Mouse (Mus musculus) midbrain, postnatal 0 days (tissue): ENCODE measurements around the gene Foxn4. TPM values are rescaled to one million over a fixed set of nuclear protein-coding genes. Genes with fewer than 3 reads are reported as not detected.

Experiments used
- ATAC-seq: fragments of 200-750 bp; cut with Nextera tagmentation; 2 replicates; pipeline ENCODE4 v1.8.0; 2017; ENCODE audit warnings: moderate number of reproducible peaks, mild to moderate bottlenecking, moderate TSS enrichment, moderate library complexity; ENCODE audit not compliant: low FRiP score
- DNase-seq: peaks from one replicate; pipeline ENCODE4 v3.0.0-alpha.2; 2015; ENCODE audit warnings: low spot score
- H3K27ac ChIP-seq: fragments of 300-500 bp; sonication (generic); 2 replicates; pipeline ENCODE4 v1.5.1; 2014; ENCODE audit warnings: low read depth, mild to moderate bottlenecking, low read length, mixed read lengths
- H3K27me3 ChIP-seq: fragments of 300-500 bp; sonication (generic); 2 replicates; pipeline ENCODE4 v1.6.1; 2014; ENCODE audit warnings: low read length, control low read depth, mixed read lengths; ENCODE audit not compliant: insufficient read depth
- H3K36me3 ChIP-seq: fragments of 300-500 bp; sonication (generic); 2 replicates; pipeline ENCODE4 v1.6.1; 2014; ENCODE audit warnings: low read length, control low read depth, mixed read lengths; ENCODE audit not compliant: insufficient read depth
- H3K4me1 ChIP-seq: fragments of 300-500 bp; sonication (generic); 2 replicates; pipeline ENCODE4 v1.6.1; 2014; ENCODE audit warnings: mild to moderate bottlenecking, control low read depth, antibody characterized with exemption, low read length, mixed read lengths; ENCODE audit not compliant: insufficient read depth
- H3K4me2 ChIP-seq: fragments of 300-500 bp; sonication (generic); 2 replicates; pipeline ENCODE4 v1.6.1; 2014; ENCODE audit warnings: low read depth, mild to moderate bottlenecking, low read length, mixed read lengths; ENCODE audit not compliant: poor library complexity, severe bottlenecking
- H3K4me3 ChIP-seq: fragments of 300-500 bp; sonication (generic); 2 replicates; pipeline ENCODE4 v1.5.1; 2014; ENCODE audit warnings: low read depth, mild to moderate bottlenecking, low read length, moderate library complexity
- H3K9ac ChIP-seq: fragments of 300-500 bp; sonication (generic); replicated peaks from 2 replicates; pipeline ENCODE4 v1.6.1; 2014; ENCODE audit warnings: mild to moderate bottlenecking, low read length, moderate library complexity, mixed read lengths; ENCODE audit not compliant: poor library complexity, severe bottlenecking
- H3K9me3 ChIP-seq: fragments of 300-500 bp; sonication (generic); 2 replicates; pipeline ENCODE4 v1.6.1; 2016; ENCODE audit warnings: low read length, control low read depth
- CTCF ChIP-seq: IDR thresholded peaks from 2 replicates; pipeline ENCODE4 v1.5.1; 2016; ENCODE audit warnings: antibody characterized with exemption, mild to moderate bottlenecking
- WGBS: fragments of 180-500 bp; shearing (Covaris S2); extraction: QIAGEN DNeasy Blood & Tissue Kit; methylation state at CpG from one replicate; pipeline ENCODE4 v1.1.7; 2014; 5-methylcytosine and 5-hydroxymethylcytosine counted together
- polyA plus RNA-seq: library from polyadenylated mRNA; unstranded; fragments of >200 nt; fragmentation: Nextera tagmentation; extraction: Ambion mirVana; gene quantifications from 2 replicates; pipeline ENCODE4 v1.2.1, GENCODE M21; 2015
- total RNA-seq: library from RNA; depleted of rRNA; stranded (reverse); fragments of >200 nt; gene quantifications from 2 replicates; pipeline ENCODE4 v1.2.3, GENCODE M21; 2014; rRNA removed

The Foxn4 gene
- total and polyA plus RNA-seq, 2 experiments from 2014 or later = 0.35 to 0.66 TPM

DNA sequence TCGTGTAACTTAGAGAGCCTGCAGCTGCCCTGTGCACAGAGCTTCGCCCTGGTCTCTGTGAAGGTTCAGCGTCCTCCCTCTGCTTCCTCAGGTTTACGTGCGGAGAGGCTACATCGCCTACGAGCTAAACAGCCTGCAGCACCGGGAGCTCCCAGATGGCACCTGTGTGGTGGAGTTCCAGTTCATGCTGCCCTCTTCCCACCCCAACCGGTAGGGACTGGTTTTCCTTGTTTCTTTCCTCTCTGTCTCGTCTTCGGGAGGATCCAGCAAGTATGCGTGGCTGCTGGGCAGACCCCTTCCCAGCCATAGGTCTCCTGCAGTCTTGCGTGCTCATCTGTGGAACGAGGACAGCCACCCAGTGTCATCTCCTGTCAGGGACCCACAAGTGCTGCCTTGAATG, 54.8 kb downstream of the Foxn4 start:
- Histone ChIP-seq H3K27me3 (no peaks in the 10 kb centered on the region), H3K27ac (no peak overlapping the region), H3K9ac (no peak overlapping the region), H3K4me1 (no peaks in the 10 kb centered on the region), H3K36me3 (no peaks in the 10 kb centered on the region), H3K9me3 (no peaks in the 10 kb centered on the region), H3K4me3 (no peak overlapping the region), H3K4me2 (no peak overlapping the region)
- WGBS = 83% methylated on average over 14 of the region's 14 CpGs
- no peak for ATAC-seq
- no peak for TF ChIP-seq CTCF
- DNase-seq = no peak

- ATAC-seq (no peak), DNase-seq (no peak)
- Histone ChIP-seq H3K4me2 (no peak overlapping the region), H3K4me3 (no peak overlapping the region), H3K27ac (no peak overlapping the region), H3K27me3 (no peaks in the 10 kb centered on the region), H3K9ac (no peak overlapping the region), H3K36me3 (no peaks in the 10 kb centered on the region), H3K9me3 (no peaks in the 10 kb centered on the region), H3K4me1 (no peaks in the 10 kb centered on the region)
- WGBS = 75% methylated on average over 10 of the region's 10 CpGs
- no peak for TF ChIP-seq CTCF
Measured at GRCm38 (mm10) chr5:114213183-114213582, 60.4 kb downstream of the Foxn4 start.

DNA sequence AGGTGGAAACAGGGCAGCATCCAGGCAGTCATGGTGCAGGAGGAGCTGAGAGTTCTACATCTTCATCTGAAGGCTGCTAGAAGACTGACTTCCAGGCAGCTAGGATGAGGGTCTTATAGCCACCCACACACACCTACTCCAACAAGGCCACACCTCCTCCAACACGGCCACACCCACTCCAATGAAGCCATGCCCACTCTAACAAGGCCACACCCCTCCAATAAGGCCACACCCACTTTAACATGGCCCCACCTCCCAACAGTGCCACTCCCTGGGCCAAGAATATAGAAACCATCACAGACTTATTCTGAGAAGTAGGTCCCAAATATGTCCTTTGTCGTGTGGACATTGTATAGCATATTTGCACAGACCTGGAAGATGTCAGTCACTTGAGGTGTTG, 67.4 kb downstream of the Foxn4 start:
- Histone ChIP-seq H3K9ac (no peak overlapping the region), H3K27me3 (no peaks in the 10 kb centered on the region), H3K4me3 (no peak overlapping the region), H3K4me1 (no peaks in the 10 kb centered on the region), H3K4me2 (no peak overlapping the region), H3K9me3 (no peaks in the 10 kb centered on the region), H3K36me3 (no peaks in the 10 kb centered on the region), H3K27ac (no peak overlapping the region)
- no peak for TF ChIP-seq CTCF
- WGBS = 90% methylated on average over 2 of the region's 2 CpGs
- ATAC-seq = no peak
- no peak for DNase-seq

Other genes starting within 250 kb of the Foxn4 start
- gene Usp30, start 208.3 kb downstream of the Foxn4 start, total RNA-seq = 45.3 and 56.3 TPM in 2 replicates
- gene Usp30, start 208.3 kb downstream of the Foxn4 start, polyA plus RNA-seq = 19.3 and 20.6 TPM in 2 replicates
- gene Svop, start 182.2 kb downstream of the Foxn4 start, total RNA-seq = 175 and 176 TPM in 2 replicates
- 105 and 109 TPM in 2 replicates for gene Svop, start 182.2 kb downstream of the Foxn4 start, polyA plus RNA-seq
- gene Alkbh2, start 145.6 kb downstream of the Foxn4 start, total RNA-seq = 6.3 and 6.4 TPM in 2 replicates
- 6.1 and 7.4 TPM in 2 replicates for gene Alkbh2, start 145.6 kb downstream of the Foxn4 start, polyA plus RNA-seq
- 7.9 and 9.4 TPM in 2 replicates for gene Ung, start 143.4 kb downstream of the Foxn4 start, total RNA-seq
- gene Ung, start 143.4 kb downstream of the Foxn4 start, polyA plus RNA-seq = 6.7 and 8.0 TPM in 2 replicates
- gene Acacb, start 127.3 kb downstream of the Foxn4 start, total RNA-seq = 2.0 and 2.7 TPM in 2 replicates
- gene Acacb, start 127.3 kb downstream of the Foxn4 start, polyA plus RNA-seq = 5.6 and 6.5 TPM in 2 replicates
- gene Myo1h, start 15.4 kb upstream of the Foxn4 start, total RNA-seq = 0.33 and 0.60 TPM in 2 replicates
- gene Myo1h, start 15.4 kb upstream of the Foxn4 start, polyA plus RNA-seq = 0.43 and 0.56 TPM in 2 replicates
- 49.7 and 65.1 TPM in 2 replicates for gene Kctd10, start 106.7 kb upstream of the Foxn4 start, total RNA-seq
- 51.8 and 54.5 TPM in 2 replicates for gene Kctd10, start 106.7 kb upstream of the Foxn4 start, polyA plus RNA-seq
- gene Ube3b, start 106.8 kb upstream of the Foxn4 start, total RNA-seq = 47.3 and 58.3 TPM in 2 replicates
- gene Ube3b, start 106.8 kb upstream of the Foxn4 start, polyA plus RNA-seq = 26.8 and 26.9 TPM in 2 replicates
- 28.8 and 39.9 TPM in 2 replicates for gene Mmab, start 170.3 kb upstream of the Foxn4 start, total RNA-seq
- 38.6 and 39.0 TPM in 2 replicates for gene Mmab, start 170.3 kb upstream of the Foxn4 start, polyA plus RNA-seq
- 113 and 115 TPM in 2 replicates for gene Mvk, start 170.5 kb upstream of the Foxn4 start, total RNA-seq
- gene Mvk, start 170.5 kb upstream of the Foxn4 start, polyA plus RNA-seq = 70.6 and 73.0 TPM in 2 replicates